Mouse (Mus musculus) G1E (cell line): ENCODE results near the gene Pan2.

ENCODE experiments used
- CTCF ChIP-seq: IDR thresholded peaks from 2 replicates; pipeline ENCODE4 v1.5.1; 2012; ENCODE audit warnings: low read depth, low read length, inconsistent platforms, mixed read lengths
- GATA1 ChIP-seq: IDR thresholded peaks from 2 replicates; pipeline ENCODE4 v1.6.1; 2012; ENCODE audit warnings: borderline replicate concordance, low read length, inconsistent platforms, mixed read lengths
- GATA2 ChIP-seq: IDR thresholded peaks from 2 replicates; pipeline ENCODE4 v1.6.1; 2012; ENCODE audit warnings: low read depth, low read length, inconsistent platforms, borderline replicate concordance
- TAL1 ChIP-seq: conservative IDR thresholded peaks from 2 replicates; pipeline ENCODE4 v1.6.1; 2012; ENCODE audit warnings: low read depth, low read length, inconsistent platforms, mixed read lengths

GRCm38 (mm10) chr10:128338415-128338814, 35.3 kb downstream of the Pan2 start:
- TF ChIP-seq CTCF: no peak
- TF ChIP-seq GATA1: no peak
- TF ChIP-seq GATA2: no peak
- no peak for TF ChIP-seq TAL1
